Mouse (Mus musculus): Measurements from ENCODE around the gene Lsr. TPM values are rescaled to one million over a fixed set of nuclear protein-coding genes. Genes with fewer than 3 reads are reported as not detected.

Gene Lsr
- polyA plus RNA-seq (2015; fragmentation: Nextera tagmentation; extraction: Ambion mirVana), result 101 and 111 TPM in 2 replicates

- Histone ChIP-seq H3K27ac (replicated peaks) (peak within 1 kb of the TSS; percentile 92), H3K36me3 (ENCODE audit: control insufficient read depth, insufficient read depth, low read length) (no peaks in the 10 kb centered on the region), H3K4me2 (replicated peaks; ENCODE audit: low read depth) (peak within 1 kb of the TSS; percentile 50), H3K9me3 (ENCODE audit: control insufficient read depth, low read length) (no peaks in the 10 kb centered on the region), H3K27me3 (ENCODE audit: control insufficient read depth, insufficient read depth, low read length) (no peaks in the 10 kb centered on the region), H3K4me3 (ENCODE audit: low read depth, low read length) (peak within 1 kb of the TSS; percentile 51), H3K9ac (ENCODE audit: low read length) (peak within 1 kb of the TSS; percentile 71), H3K4me1 (replicated peaks; ENCODE audit: control insufficient read depth, insufficient read depth) (no peaks in the 10 kb centered on the region)
- TF ChIP-seq EP300 (optimal IDR thresholded peaks at IDR 0.05), result no peak
- DNase-seq (ENCODE audit: low spot score) (no peak), ATAC-seq (ENCODE audit: low FRiP score, low TSS enrichment) (no peak)
- WGBS, result 1% methylated on average over 19 of the region's 19 CpGs
Observed at GRCm38 (mm10) chr7:30973251-30973500, at the start of gene Lsr. Gene Lsr, minus strand, starts transcription at chr7:30973464.

- WGBS, result 27% methylated on average over 10 of the region's 10 CpGs
- no peak overlapping the region for H3K9ac ChIP-seq (ENCODE audit: low read length)
- no peaks in the 10 kb centered on the region; the same call in 1 of the 2 replicates for H3K4me1 ChIP-seq (replicated peaks; ENCODE audit: control insufficient read depth, insufficient read depth)
- no peak overlapping the region for H3K4me2 ChIP-seq (replicated peaks; ENCODE audit: low read depth)
- peak; percentile 49 for DNase-seq (ENCODE audit: low spot score)
- H3K27me3 ChIP-seq (ENCODE audit: control insufficient read depth, insufficient read depth, low read length), result no peaks in the 10 kb centered on the region
- peak; percentile 68 for ATAC-seq (ENCODE audit: low FRiP score, low TSS enrichment)
- no peaks in the 10 kb centered on the region for H3K9me3 ChIP-seq (ENCODE audit: control insufficient read depth, low read length)
- TF ChIP-seq CTCF (IDR thresholded peaks at IDR 0.05; ENCODE audit: low read depth) (no peak), EP300 (optimal IDR thresholded peaks at IDR 0.05) (no peak)
- no peak overlapping the region for H3K4me3 ChIP-seq (ENCODE audit: low read depth, low read length)
- H3K27ac ChIP-seq (replicated peaks), result no peak overlapping the region
- no peaks in the 10 kb centered on the region for H3K36me3 ChIP-seq (ENCODE audit: control insufficient read depth, insufficient read depth, low read length)
Observed at GRCm38 (mm10) chr7:31017104-31017901, 44.0 kb upstream of the Lsr start.

DNA sequence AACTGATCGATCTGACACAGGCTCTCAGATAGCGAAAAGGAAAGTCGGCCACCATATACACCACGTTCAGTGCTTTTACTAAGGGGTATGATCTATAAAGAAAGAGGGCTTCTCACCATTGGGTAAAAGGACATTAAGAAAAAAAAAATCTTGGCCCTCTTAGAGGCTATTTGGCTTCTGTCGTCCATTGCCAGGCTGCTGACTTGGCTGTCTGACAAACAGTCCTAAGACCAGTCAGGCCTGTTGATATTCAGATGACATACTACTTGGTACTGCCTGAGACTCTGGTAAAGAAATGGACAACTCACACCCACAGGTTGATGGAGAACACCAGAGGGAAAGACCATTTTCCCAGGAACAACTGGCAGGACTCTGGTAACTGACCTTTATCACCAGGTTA is 39.7 kb upstream of the Lsr start:
- H3K4me2 ChIP-seq (replicated peaks; ENCODE audit: low read depth), result no peak overlapping the region
- no peak overlapping the region for H3K9ac ChIP-seq (ENCODE audit: low read length)
- DNase-seq (ENCODE audit: low spot score) (no peak), ATAC-seq (ENCODE audit: low FRiP score, low TSS enrichment) (no peak)
- 66% methylated on average over 5 of the region's 5 CpGs for WGBS
- H3K4me3 ChIP-seq (ENCODE audit: low read depth, low read length), result no peak overlapping the region
- no peaks in the 10 kb centered on the region for H3K27me3 ChIP-seq (ENCODE audit: control insufficient read depth, insufficient read depth, low read length)
- no peaks in the 10 kb centered on the region for H3K36me3 ChIP-seq (ENCODE audit: control insufficient read depth, insufficient read depth, low read length)
- H3K4me1 ChIP-seq (replicated peaks; ENCODE audit: control insufficient read depth, insufficient read depth), result no peaks in the 10 kb centered on the region; the same call in 1 of the 2 replicates
- H3K9me3 ChIP-seq (ENCODE audit: control insufficient read depth, low read length), result no peaks in the 10 kb centered on the region
- no peak for TF ChIP-seq CTCF (IDR thresholded peaks at IDR 0.05; ENCODE audit: low read depth)
- no peak for TF ChIP-seq EP300 (optimal IDR thresholded peaks at IDR 0.05)
- H3K27ac ChIP-seq (replicated peaks), result no peak overlapping the region

GRCm38 (mm10) chr7:31008889-31009288 is 35.6 kb upstream of the Lsr start:
- H3K27me3 ChIP-seq (ENCODE audit: control insufficient read depth, insufficient read depth, low read length), result no peaks in the 10 kb centered on the region
- no peak for DNase-seq (ENCODE audit: low spot score)
- no peak overlapping the region for H3K9ac ChIP-seq (ENCODE audit: low read length)
- no peak overlapping the region for H3K4me3 ChIP-seq (ENCODE audit: low read depth, low read length)
- no peak overlapping the region for H3K27ac ChIP-seq (replicated peaks)
- no peaks in the 10 kb centered on the region for H3K4me1 ChIP-seq (replicated peaks; ENCODE audit: control insufficient read depth, insufficient read depth)
- H3K9me3 ChIP-seq (ENCODE audit: control insufficient read depth, low read length), result no peaks in the 10 kb centered on the region
- H3K36me3 ChIP-seq (ENCODE audit: control insufficient read depth, insufficient read depth, low read length), result no peaks in the 10 kb centered on the region
- H3K4me2 ChIP-seq (replicated peaks; ENCODE audit: low read depth), result no peak overlapping the region
- TF ChIP-seq CTCF (IDR thresholded peaks at IDR 0.05; ENCODE audit: low read depth), result no peak
- no peak for TF ChIP-seq EP300 (optimal IDR thresholded peaks at IDR 0.05)
- 0 out of 2 replicates have a peak, but pooled peaks have one; percentile 24 for ATAC-seq (ENCODE audit: low FRiP score, low TSS enrichment)
- WGBS, result 28% methylated on average over 3 of the region's 3 CpGs

DNA sequence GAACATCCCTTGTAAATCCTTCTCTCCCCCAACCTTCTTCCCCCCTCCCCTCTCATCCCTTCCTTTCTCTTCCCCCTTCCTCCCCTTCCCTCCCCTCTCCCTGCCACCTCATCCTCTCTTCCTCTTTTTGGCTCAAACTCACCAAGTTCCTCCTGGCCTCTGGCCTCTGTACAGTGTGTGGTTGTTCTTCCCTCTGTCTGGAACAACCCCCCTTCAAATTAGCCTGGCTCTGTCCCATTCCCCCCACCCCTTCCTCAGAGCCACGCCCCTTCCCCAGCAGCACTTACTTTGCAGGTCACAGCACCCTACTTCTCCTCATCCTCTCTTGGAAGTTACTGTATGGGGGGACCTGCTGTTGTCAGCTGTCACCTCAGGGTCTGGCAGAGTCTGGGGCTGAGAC is 34.9 kb upstream of the Lsr start:
- Histone ChIP-seq H3K9me3 (ENCODE audit: control insufficient read depth, low read length) (no peaks in the 10 kb centered on the region), H3K27me3 (ENCODE audit: control insufficient read depth, insufficient read depth, low read length) (no peaks in the 10 kb centered on the region), H3K4me1 (replicated peaks; ENCODE audit: control insufficient read depth, insufficient read depth) (no peaks in the 10 kb centered on the region), H3K4me2 (replicated peaks; ENCODE audit: low read depth) (no peak overlapping the region), H3K4me3 (ENCODE audit: low read depth, low read length) (no peak overlapping the region), H3K27ac (replicated peaks) (no peak overlapping the region), H3K36me3 (ENCODE audit: control insufficient read depth, insufficient read depth, low read length) (no peaks in the 10 kb centered on the region), H3K9ac (ENCODE audit: low read length) (no peak overlapping the region)
- DNase-seq (ENCODE audit: low spot score), result no peak
- no peak for ATAC-seq (ENCODE audit: low FRiP score, low TSS enrichment)
- no peak for TF ChIP-seq CTCF (IDR thresholded peaks at IDR 0.05; ENCODE audit: low read depth)
- no peak for TF ChIP-seq EP300 (optimal IDR thresholded peaks at IDR 0.05)
- 69% methylated on average over 1 of the region's 1 CpGs for WGBS

GRCm38 (mm10) chr7:31007775-31008174 is 34.5 kb upstream of the Lsr start:
- no peaks in the 10 kb centered on the region for H3K4me1 ChIP-seq (replicated peaks; ENCODE audit: control insufficient read depth, insufficient read depth)
- ATAC-seq (ENCODE audit: low FRiP score, low TSS enrichment), result no peak
- no peaks in the 10 kb centered on the region for H3K27me3 ChIP-seq (ENCODE audit: control insufficient read depth, insufficient read depth, low read length)
- no peaks in the 10 kb centered on the region for H3K36me3 ChIP-seq (ENCODE audit: control insufficient read depth, insufficient read depth, low read length)
- DNase-seq (ENCODE audit: low spot score), result no peak
- 83% methylated on average over 1 of the region's 1 CpGs for WGBS
- no peak overlapping the region for H3K9ac ChIP-seq (ENCODE audit: low read length)
- no peak overlapping the region for H3K27ac ChIP-seq (replicated peaks)
- H3K9me3 ChIP-seq (ENCODE audit: control insufficient read depth, low read length), result no peaks in the 10 kb centered on the region
- no peak overlapping the region for H3K4me3 ChIP-seq (ENCODE audit: low read depth, low read length)
- TF ChIP-seq CTCF (IDR thresholded peaks at IDR 0.05; ENCODE audit: low read depth) (no peak), EP300 (optimal IDR thresholded peaks at IDR 0.05) (no peak)
- no peak overlapping the region for H3K4me2 ChIP-seq (replicated peaks; ENCODE audit: low read depth)

All from stomach, postnatal 0 days (tissue).